Mouse (Mus musculus): ENCODE measurements at regions not wholly inside any gene's neighbourhood (a gene's known extent, or its start where the extent isn't known, plus 50 kb on each side); places are given as distances from the start of the nearest gene placed in this dataset.

- no peak for DNase-seq (ENCODE audit: inconsistent age in 2 of 2, low spot score in 1 of 2)
Measured at GRCm38 (mm10) chr9:41334462-41335241, 173.2 kb upstream of the Ubash3b start.

GRCm38 (mm10) chr9:41333526-41333925 lies 172.0 kb upstream of the Ubash3b start:
- no peak for DNase-seq (ENCODE audit: inconsistent age in 2 of 2, low spot score in 1 of 2)

- DNase-seq (ENCODE audit: inconsistent age in 2 of 2, low spot score in 1 of 2): no peak
Measured at GRCm38 (mm10) chr9:41328959-41329358, 167.5 kb upstream of the Ubash3b start.

- DNase-seq (ENCODE audit: inconsistent age in 2 of 2, low spot score in 1 of 2): peak in 1 of 2 experiments; percentile 23
Measured at GRCm38 (mm10) chr9:41328480-41328879, 167.0 kb upstream of the Ubash3b start.

GRCm38 (mm10) chr9:41328056-41328455 lies 166.6 kb upstream of the Ubash3b start:
- no peak for DNase-seq (ENCODE audit: inconsistent age in 2 of 2, low spot score in 1 of 2)

GRCm38 (mm10) chr9:41327561-41327960 lies 166.1 kb upstream of the Ubash3b start:
- DNase-seq (ENCODE audit: inconsistent age in 2 of 2, low spot score in 1 of 2): no peak

GRCm38 (mm10) chr9:41326772-41327560 lies 165.5 kb upstream of the Ubash3b start:
- DNase-seq (ENCODE audit: inconsistent age in 2 of 2, low spot score in 1 of 2): peak; percentile 30 to 71

GRCm38 (mm10) chr9:41321521-41321920 lies 160.0 kb upstream of the Ubash3b start:
- no peak for DNase-seq (ENCODE audit: inconsistent age in 2 of 2, low spot score in 1 of 2)

- DNase-seq (ENCODE audit: inconsistent age in 2 of 2, low spot score in 1 of 2): no peak
Measured at GRCm38 (mm10) chr9:41319066-41319465, 157.6 kb upstream of the Ubash3b start.

GRCm38 (mm10) chr9:41306229-41306628 lies 144.7 kb upstream of the Ubash3b start:
- DNase-seq (ENCODE audit: inconsistent age in 2 of 2, low spot score in 1 of 2): no peak

GRCm38 (mm10) chr9:41303494-41303828 lies 142.0 kb upstream of the Ubash3b start:
- no peak for DNase-seq (ENCODE audit: inconsistent age in 2 of 2, low spot score in 1 of 2)

- no peak for DNase-seq (ENCODE audit: inconsistent age in 2 of 2, low spot score in 1 of 2)
Measured at GRCm38 (mm10) chr9:41302809-41303493, 141.5 kb upstream of the Ubash3b start.

GRCm38 (mm10) chr9:41286145-41286468 lies 124.6 kb upstream of the Ubash3b start:
- DNase-seq (ENCODE audit: inconsistent age in 2 of 2, low spot score in 1 of 2): no peak

- DNase-seq (ENCODE audit: inconsistent age in 2 of 2, low spot score in 1 of 2): peak in 1 of 2 experiments; percentile 30
Measured at GRCm38 (mm10) chr9:41285266-41286144, 124.0 kb upstream of the Ubash3b start.

GRCm38 (mm10) chr9:41277726-41278125 lies 116.2 kb upstream of the Ubash3b start:
- no peak for DNase-seq (ENCODE audit: inconsistent age in 2 of 2, low spot score in 1 of 2)

GRCm38 (mm10) chr9:41273839-41274271 lies 112.4 kb upstream of the Ubash3b start:
- peak in 1 of 2 experiments; percentile 23 for DNase-seq (ENCODE audit: inconsistent age in 2 of 2, low spot score in 1 of 2)

GRCm38 (mm10) chr9:41273171-41273781 lies 111.8 kb upstream of the Ubash3b start:
- peak in 1 of 2 experiments; percentile 43 for DNase-seq (ENCODE audit: inconsistent age in 2 of 2, low spot score in 1 of 2)

- DNase-seq (ENCODE audit: inconsistent age in 2 of 2, low spot score in 1 of 2): peak in 1 of 2 experiments; percentile 26
Measured at GRCm38 (mm10) chr9:41272596-41272995, 111.1 kb upstream of the Ubash3b start.

GRCm38 (mm10) chr9:41268112-41268511 lies 106.6 kb upstream of the Ubash3b start:
- no peak for DNase-seq (ENCODE audit: inconsistent age in 2 of 2, low spot score in 1 of 2)

- no peak for DNase-seq (ENCODE audit: inconsistent age in 2 of 2, low spot score in 1 of 2)
Measured at GRCm38 (mm10) chr9:41264485-41264884, 103.0 kb upstream of the Ubash3b start.
